Comparison of ENCODE assay signal across 9 mouse cellular contexts in genomic region chr7:48894152-48894551, GRCm38 (mm10). TPM values are rescaled to one million over a fixed set of nuclear protein-coding genes. Genes with fewer than 3 reads are reported as not detected.
DNase-seq lines count a peak whose midpoint lies in the region; ATAC-seq and TF ChIP-seq lines count a peak whose summit lies in the region.
"Had no signal": no experiment of that assay in that cellular context is flagged by ENCODE, and none has a peak within 500 bp of the region (broad histone marks: within the 10 kb centered on the region; RNA-seq: fewer than 3 reads in every experiment).

No protein-coding gene starts in this region.

- H3K27ac ChIP-seq in liver, adult 2 months (replicated peaks; ENCODE audit: insufficient read depth, low read depth, low read length): no peak overlapping the region
- H3K27ac ChIP-seq in olfactory bulb, adult 2 months (ENCODE audit: insufficient read depth, low read depth, low read length): no peak overlapping the region

- no peaks in the 10 kb centered on the region for H3K27me3 ChIP-seq in liver, adult 2 months (ENCODE audit: control insufficient read depth, insufficient read depth, low read length)

- H3K79me2 ChIP-seq in liver, adult 2 months (ENCODE audit: control insufficient read depth, insufficient read depth, low read length): no peaks in the 10 kb centered on the region

- peak; percentile 87 for TF ChIP-seq CTCF in liver, adult 2 months (IDR thresholded peaks at IDR 0.05; ENCODE audit: low read depth, low read length)
- peak; percentile 62 for TF ChIP-seq CTCF in olfactory bulb, adult 2 months (IDR thresholded peaks at IDR 0.05; ENCODE audit: insufficient read depth, low read depth, low read length)

- H3K4me1 ChIP-seq in liver, adult 2 months (ENCODE audit: control insufficient read depth, insufficient read depth, low read length): no peaks in the 10 kb centered on the region
- H3K4me1 ChIP-seq in olfactory bulb, adult 2 months (ENCODE audit: control insufficient read depth, insufficient read depth, low read length): peaks cover 26% of the 10 kb centered on the region

- WGBS in liver, adult 2 months: 0% methylated on average over 6 of the region's 6 CpGs
- 3% methylated on average over 6 of the region's 6 CpGs for WGBS in olfactory bulb, adult 2 months

- no peak overlapping the region for H3K4me3 ChIP-seq in liver, adult 2 months (ENCODE audit: insufficient read depth, low read depth, low read length)
- no peak overlapping the region for H3K4me3 ChIP-seq in olfactory bulb, adult 2 months (ENCODE audit: insufficient read depth, low read depth, low read length)
- H3K4me3 ChIP-seq: megakaryocyte, embryonic 14.5 days had no signal

- TF ChIP-seq POLR2A in liver, adult 2 months (IDR thresholded peaks at IDR 0.05; ENCODE audit: extremely low read depth, insufficient read depth, low read length): no peak
- TF ChIP-seq POLR2A in olfactory bulb, adult 2 months (IDR thresholded peaks at IDR 0.05; ENCODE audit: insufficient read depth, low read depth, low read length): no peak

- no peaks in the 10 kb centered on the region for H3K36me3 ChIP-seq in liver, adult 2 months (ENCODE audit: control insufficient read depth, insufficient read depth, low read length)

- peak; percentile 42 for DNase-seq in ovary, postnatal 10 days (ENCODE audit: low spot score)
- no peak for DNase-seq in ovary, adult 18-20 months (ENCODE audit: low spot score)
- peak; percentile 61 for DNase-seq in kidney, adult 9 months
- no peak for DNase-seq in liver, adult 2 months (ENCODE audit: extremely low read depth, low read depth, low spot score)
- peak; percentile 59 for DNase-seq in thymus, postnatal 25 days

- H3K9ac ChIP-seq in liver, adult 2 months (ENCODE audit: low read depth, low read length): no peak overlapping the region

- peak; percentile 45; the same call in 1 of the 2 replicates for ATAC-seq in cerebellum, adult (ENCODE audit: insufficient number of reproducible peaks, low FRiP score, low TSS enrichment)
- 0 out of 2 replicates have a peak, but pooled peaks have one; percentile 38 for ATAC-seq in frontal cortex, adult (ENCODE audit: low TSS enrichment)

RNA-seq across cellular contexts. Expression of gene E2f8, which starts 12.8 kb away (rescaled TPM):
- 0.83 and 1.1 TPM in 2 replicates for total RNA-seq in liver, adult 2 months (2014; rRNA removed)
- 1.3 and 2.6 TPM in 2 replicates for polyA plus RNA-seq in liver, adult 2 months (2012; rRNA removed)
- polyA plus RNA-seq in olfactory bulb, adult 2 months (2012; ENCODE audit: insufficient read depth, insufficient read length, low replicate concordance, missing spikeins): not detected in 2 replicates

RNA-seq across cellular contexts. Expression of gene Nav2, which starts 14.4 kb away (rescaled TPM):
- 11.1 and 25.3 TPM in 2 replicates for total RNA-seq in liver, adult 2 months (2014; rRNA removed)
- polyA plus RNA-seq in liver, adult 2 months (2012; rRNA removed): 17.6 and 18.4 TPM in 2 replicates
- 56.0 and 57.3 TPM in 2 replicates for polyA plus RNA-seq in olfactory bulb, adult 2 months (2012; ENCODE audit: insufficient read depth, insufficient read length, low replicate concordance, missing spikeins)

RNA-seq across cellular contexts. Expression of gene Csrp3, which starts 46.3 kb away (rescaled TPM):
- 16.8 and 44.6 TPM in 2 replicates for total RNA-seq in liver, adult 2 months (2014; rRNA removed)
- polyA plus RNA-seq in liver, adult 2 months (2012; rRNA removed): 10.9 and 11.4 TPM in 2 replicates
- polyA plus RNA-seq in olfactory bulb, adult 2 months (2012; ENCODE audit: insufficient read depth, insufficient read length, low replicate concordance, missing spikeins): not detected in 2 replicates

Comparison
In these comparisons a context has a peak if more than half of its experiments do, and no peak if none do; other contexts are left out.
1. DNase-seq: peak in ovary, postnatal 10 days (single experiment), kidney, adult 9 months (single experiment) and thymus, postnatal 25 days (single experiment); none in ovary, adult 18-20 months (single experiment) and liver, adult 2 months (single experiment).
2. RNA of gene Csrp3, which starts 46.3 kb away (polyA plus RNA-seq): 10.9 to 11.4 TPM in liver, adult 2 months; not detected in olfactory bulb, adult 2 months; every median in the first group is over 10 times any median in the second.